Mouse (Mus musculus) midbrain, embryonic 10.5 days (tissue): Measurements from ENCODE around the gene Foxred2. TPM values are rescaled to one million over a fixed set of nuclear protein-coding genes. Genes with fewer than 3 reads are reported as not detected.

Experiments
- DNase-seq: peaks from one replicate; pipeline ENCODE4 v3.0.0-alpha.2; 2017; ENCODE audit warnings: low spot score
- H3K27ac ChIP-seq: fragments of 300-500 bp; sonication (generic); replicated peaks from 2 replicates; pipeline ENCODE4 v1.5.1; 2016; ENCODE audit warnings: mild to moderate bottlenecking
- H3K27me3 ChIP-seq: fragments of 300-500 bp; sonication (generic); 2 replicates; pipeline ENCODE4 v1.6.1; 2016; ENCODE audit warnings: low read depth, mild to moderate bottlenecking; ENCODE audit not compliant: poor library complexity, severe bottlenecking
- H3K36me3 ChIP-seq: fragments of 300-500 bp; sonication (generic); 2 replicates; pipeline ENCODE4 v1.6.1; 2016; ENCODE audit warnings: mild to moderate bottlenecking, moderate library complexity
- H3K4me1 ChIP-seq: fragments of 300-500 bp; sonication (generic); 2 replicates; pipeline ENCODE4 v1.6.1; 2016
- H3K4me3 ChIP-seq: fragments of 300-500 bp; sonication (generic); 2 replicates; pipeline ENCODE4 v1.5.1; 2016; ENCODE audit warnings: mild to moderate bottlenecking, moderate library complexity
- H3K9me3 ChIP-seq: fragments of 300-500 bp; sonication (generic); replicated peaks from 2 replicates; pipeline ENCODE4 v1.6.1; 2016; ENCODE audit warnings: mild to moderate bottlenecking
- WGBS: fragments of 180-500 bp; shearing (Covaris S2); methylation state at CpG from one replicate; pipeline ENCODE4 v1.1.7; 2016; 5-methylcytosine and 5-hydroxymethylcytosine counted together
- polyA plus RNA-seq: library from polyadenylated mRNA; unstranded; fragments of >200 nt; fragmentation: Nextera tagmentation; extraction: Ambion mirVana; gene quantifications from 2 replicates; pipeline ENCODE4 v1.2.1, GENCODE M21; 2016

The Foxred2 gene
- polyA plus RNA-seq, 1 experiment from 2014 or later = 6.4 TPM

GRCm38 (mm10) chr15:77923267-77924035, 33.1 kb downstream of the Foxred2 start:
- Histone ChIP-seq H3K27ac (no peak overlapping the region), H3K36me3 (peaks cover 89% of the 10 kb centered on the region), H3K4me1 (peaks cover 12% of the 10 kb centered on the region), H3K4me3 (no peak overlapping the region), H3K27me3 (no peaks in the 10 kb centered on the region), H3K9me3 (no peaks in the 10 kb centered on the region)
- DNase-seq = no peak
- WGBS = 72% methylated on average over 9 of the region's 9 CpGs

- DNase-seq = no peak
- Histone ChIP-seq H3K36me3 (peaks cover 96% of the 10 kb centered on the region), H3K27me3 (no peaks in the 10 kb centered on the region), H3K4me3 (no peak overlapping the region), H3K27ac (no peak overlapping the region), H3K9me3 (no peaks in the 10 kb centered on the region), H3K4me1 (peaks cover 6% of the 10 kb centered on the region)
- 89% methylated on average over 9 of the region's 9 CpGs for WGBS
These were observed 33.8 kb downstream of the Foxred2 start for GRCm38 (mm10) chr15:77922710-77923109.

GRCm38 (mm10) chr15:77921636-77922035, 34.9 kb downstream of the Foxred2 start:
- Histone ChIP-seq H3K4me1 (no peaks in the 10 kb centered on the region), H3K27me3 (no peaks in the 10 kb centered on the region), H3K36me3 (peaks cover 90% of the 10 kb centered on the region), H3K27ac (no peak overlapping the region), H3K4me3 (no peak overlapping the region), H3K9me3 (no peaks in the 10 kb centered on the region)
- DNase-seq = no peak
- WGBS = 90% methylated on average over 6 of the region's 6 CpGs

- Histone ChIP-seq H3K4me3 (no peak overlapping the region), H3K36me3 (peaks cover 90% of the 10 kb centered on the region), H3K27ac (no peak overlapping the region), H3K9me3 (no peaks in the 10 kb centered on the region), H3K4me1 (no peaks in the 10 kb centered on the region), H3K27me3 (no peaks in the 10 kb centered on the region)
- WGBS = 82% methylated on average over 10 of the region's 10 CpGs
- DNase-seq = no peak
These were observed 35.7 kb downstream of the Foxred2 start for GRCm38 (mm10) chr15:77920511-77921462.

GRCm38 (mm10) chr15:77919441-77919840, 37.1 kb downstream of the Foxred2 start:
- no peaks in the 10 kb centered on the region for H3K9me3 ChIP-seq
- no peak overlapping the region for H3K4me3 ChIP-seq
- DNase-seq = no peak
- no peaks in the 10 kb centered on the region for H3K4me1 ChIP-seq
- no peak overlapping the region for H3K27ac ChIP-seq
- H3K27me3 ChIP-seq = no peaks in the 10 kb centered on the region
- H3K36me3 ChIP-seq = peaks cover 92% of the 10 kb centered on the region
- WGBS = 95% methylated on average over 12 of the region's 12 CpGs

GRCm38 (mm10) chr15:77916851-77917544, 39.5 kb downstream of the Foxred2 start:
- DNase-seq = peak; percentile 88
- no peaks in the 10 kb centered on the region for H3K9me3 ChIP-seq
- H3K27me3 ChIP-seq = no peaks in the 10 kb centered on the region
- peaks cover 82% of the 10 kb centered on the region for H3K36me3 ChIP-seq
- H3K27ac ChIP-seq = no peak overlapping the region
- 45% methylated on average over 8 of the region's 8 CpGs for WGBS
- no peak overlapping the region for H3K4me3 ChIP-seq
- H3K4me1 ChIP-seq = peaks cover 9% of the 10 kb centered on the region

GRCm38 (mm10) chr15:77915287-77915686, 41.2 kb downstream of the Foxred2 start:
- H3K4me3 ChIP-seq = no peak overlapping the region
- H3K9me3 ChIP-seq = no peaks in the 10 kb centered on the region
- H3K36me3 ChIP-seq = peaks cover 66% of the 10 kb centered on the region
- 94% methylated on average over 4 of the region's 4 CpGs for WGBS
- no peak for DNase-seq
- peaks cover 19% of the 10 kb centered on the region for H3K4me1 ChIP-seq
- H3K27ac ChIP-seq = no peak overlapping the region
- no peaks in the 10 kb centered on the region for H3K27me3 ChIP-seq

GRCm38 (mm10) chr15:77914507-77914906, 42.0 kb downstream of the Foxred2 start:
- WGBS = 91% methylated on average over 3 of the region's 3 CpGs

GRCm38 (mm10) chr15:77913054-77913453, 43.5 kb downstream of the Foxred2 start:
- Histone ChIP-seq H3K27me3 (no peaks in the 10 kb centered on the region), H3K9me3 (no peaks in the 10 kb centered on the region), H3K4me1 (peaks cover 19% of the 10 kb centered on the region), H3K36me3 (peaks cover 45% of the 10 kb centered on the region), H3K4me3 (no peak overlapping the region), H3K27ac (no peak overlapping the region)
- 86% methylated on average over 8 of the region's 8 CpGs for WGBS
- no peak for DNase-seq

More at GRCm38 (mm10) chr15:77914507-77914906, 42.0 kb downstream of the Foxred2 start:
- H3K4me1 ChIP-seq = peaks cover 19% of the 10 kb centered on the region
- H3K36me3 ChIP-seq = peaks cover 59% of the 10 kb centered on the region
- H3K27ac ChIP-seq = no peak overlapping the region
- no peak overlapping the region for H3K4me3 ChIP-seq
- no peak for DNase-seq
- no peaks in the 10 kb centered on the region for H3K27me3 ChIP-seq
- H3K9me3 ChIP-seq = no peaks in the 10 kb centered on the region

- H3K4me1 ChIP-seq = peaks cover 22% of the 10 kb centered on the region
- H3K36me3 ChIP-seq = peaks cover 40% of the 10 kb centered on the region
- no peak overlapping the region for H3K4me3 ChIP-seq
- DNase-seq = no peak
- no peak overlapping the region for H3K27ac ChIP-seq
- 0 out of 2 replicates have a peak, but pooled peaks cover 4% of the 10 kb centered on the region for H3K27me3 ChIP-seq
- WGBS = 61% methylated on average over 7 of the region's 7 CpGs
- no peaks in the 10 kb centered on the region for H3K9me3 ChIP-seq
These were observed 43.9 kb downstream of the Foxred2 start for GRCm38 (mm10) chr15:77912585-77912984.

GRCm38 (mm10) chr15:77912048-77912447, 44.5 kb downstream of the Foxred2 start:
- H3K36me3 ChIP-seq = peaks cover 38% of the 10 kb centered on the region
- H3K9me3 ChIP-seq = no peaks in the 10 kb centered on the region
- WGBS = 51% methylated on average over 5 of the region's 5 CpGs
- H3K27me3 ChIP-seq = peaks cover 7% of the 10 kb centered on the region
- H3K4me3 ChIP-seq = no peak overlapping the region
- peaks cover 22% of the 10 kb centered on the region for H3K4me1 ChIP-seq
- DNase-seq = no peak
- no peak overlapping the region for H3K27ac ChIP-seq

- Histone ChIP-seq H3K27ac (no peak overlapping the region), H3K4me1 (peaks cover 32% of the 10 kb centered on the region), H3K4me3 (no peak overlapping the region), H3K36me3 (peaks cover 30% of the 10 kb centered on the region), H3K27me3 (peaks cover 17% of the 10 kb centered on the region), H3K9me3 (no peaks in the 10 kb centered on the region)
- no peak for DNase-seq
- WGBS = 30% methylated on average over 2 of the region's 2 CpGs
These were observed 45.5 kb downstream of the Foxred2 start for GRCm38 (mm10) chr15:77911065-77911464.
